Mouse (Mus musculus) forebrain, embryonic 16.5 days (tissue): ENCODE measurements around the gene Kcna10. TPM values are rescaled to one million over a fixed set of nuclear protein-coding genes. Genes with fewer than 3 reads are reported as not detected.

Experiments used
- ATAC-seq: fragments of 200-750 bp; cut with Nextera tagmentation; 2 replicates; pipeline ENCODE4 v1.8.0; 2017; ENCODE audit warnings: mild to moderate bottlenecking, moderate library complexity
- H3K27ac ChIP-seq: fragments of 300-500 bp; sonication (generic); 2 replicates; pipeline ENCODE4 v1.5.1; 2014; ENCODE audit warnings: low read length, control low read depth
- H3K27me3 ChIP-seq: fragments of 300-500 bp; sonication (generic); replicated peaks from 2 replicates; pipeline ENCODE4 v1.6.1; 2014; ENCODE audit warnings: low read length; ENCODE audit not compliant: control insufficient read depth, insufficient read depth
- H3K36me3 ChIP-seq: fragments of 300-500 bp; sonication (generic); 2 replicates; pipeline ENCODE4 v1.6.1; 2014; ENCODE audit not compliant: control insufficient read depth, insufficient read depth
- H3K4me1 ChIP-seq: fragments of 300-500 bp; sonication (generic); replicated peaks from 2 replicates; pipeline ENCODE4 v1.6.1; 2014; ENCODE audit warnings: low read length; ENCODE audit not compliant: control insufficient read depth, insufficient read depth
- H3K4me2 ChIP-seq: fragments of 300-500 bp; sonication (generic); 2 replicates; pipeline ENCODE4 v1.6.1; 2014; ENCODE audit warnings: mild to moderate bottlenecking, low read length, control low read depth
- H3K4me3 ChIP-seq: fragments of 300-500 bp; sonication (generic); replicated peaks from 2 replicates; pipeline ENCODE4 v1.5.1; 2014; ENCODE audit warnings: mild to moderate bottlenecking, low read length, control low read depth
- H3K9ac ChIP-seq: fragments of 300-500 bp; sonication (generic); replicated peaks from 2 replicates; pipeline ENCODE4 v1.6.1; 2014; ENCODE audit warnings: low read depth, low read length, control low read depth
- H3K9me3 ChIP-seq: fragments of 300-500 bp; sonication (generic); 2 replicates; pipeline ENCODE4 v1.6.1; 2016; ENCODE audit warnings: low read length; ENCODE audit not compliant: control insufficient read depth
- WGBS: fragments of 180-500 bp; shearing (Covaris S2); extraction: QIAGEN DNeasy Blood & Tissue Kit; methylation state at CpG from one replicate; pipeline ENCODE4 v1.1.7; 2014; 5-methylcytosine and 5-hydroxymethylcytosine counted together
- polyA plus RNA-seq: library from polyadenylated mRNA; unstranded; fragments of >200 nt; fragmentation: Nextera tagmentation; extraction: Ambion mirVana; gene quantifications from 2 replicates; pipeline ENCODE4 v1.2.1, GENCODE M21; 2015

Gene Kcna10
- polyA plus RNA-seq, 1 experiment from 2014 or later: not detected

DNA sequence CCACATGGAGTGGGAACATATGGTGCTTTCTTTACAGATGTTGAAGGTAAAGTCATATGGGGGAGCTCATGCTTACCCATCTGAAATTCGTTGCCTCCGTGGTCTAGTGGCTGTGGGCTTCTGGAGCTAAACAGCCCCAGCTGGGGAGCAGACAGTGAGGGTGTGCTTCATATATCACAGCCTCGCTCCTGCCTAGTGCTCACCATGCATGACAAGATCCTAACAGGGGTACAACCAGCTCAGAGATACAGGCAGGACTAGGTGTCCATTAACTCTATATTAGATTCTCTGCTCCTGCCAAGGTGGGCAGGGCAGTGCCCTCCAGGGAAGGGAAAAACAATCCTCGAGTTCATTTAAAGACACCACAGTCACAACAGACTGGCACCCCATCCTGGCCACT, 48.3 kb downstream of the Kcna10 start:
- 63% methylated on average over 4 of the region's 4 CpGs for WGBS
- H3K9ac ChIP-seq: no peak overlapping the region
- no peak overlapping the region for H3K4me3 ChIP-seq
- H3K4me2 ChIP-seq: no peak overlapping the region
- H3K27ac ChIP-seq: no peak overlapping the region
- H3K9me3 ChIP-seq: no peaks in the 10 kb centered on the region
- no peak for ATAC-seq
- H3K4me1 ChIP-seq: no peaks in the 10 kb centered on the region; the same call in 1 of the 2 replicates
- no peaks in the 10 kb centered on the region for H3K36me3 ChIP-seq
- H3K27me3 ChIP-seq: peaks cover 2% of the 10 kb centered on the region; the same call in 1 of the 2 replicates

DNA sequence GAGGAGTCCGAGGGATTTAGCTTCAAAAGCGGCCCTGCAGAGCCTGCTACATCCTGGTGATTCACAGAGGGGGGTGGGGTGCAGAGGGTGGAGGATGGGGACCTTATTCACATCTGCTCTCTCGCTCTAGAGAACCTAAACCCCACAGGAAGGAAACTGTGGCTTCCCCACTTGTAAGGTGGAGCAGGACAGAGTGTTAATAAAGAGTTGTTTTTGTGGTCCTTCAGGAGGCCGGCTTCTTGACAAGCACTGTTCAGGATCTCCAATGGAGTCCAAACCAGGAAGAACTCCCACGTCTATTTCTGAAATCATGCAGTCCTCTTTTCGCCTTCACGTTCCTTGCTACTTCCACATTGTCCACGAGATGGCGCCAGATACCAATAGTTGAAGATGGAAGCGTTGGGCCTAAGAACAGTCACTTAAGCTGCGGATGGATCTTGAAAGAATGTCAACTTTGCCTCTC, 50.5 kb downstream of the Kcna10 start:
- Histone ChIP-seq H3K36me3 (no peaks in the 10 kb centered on the region), H3K27ac (no peak overlapping the region), H3K9me3 (no peaks in the 10 kb centered on the region), H3K4me2 (no peak overlapping the region), H3K27me3 (peaks cover 2% of the 10 kb centered on the region; the same call in 1 of the 2 replicates), H3K4me3 (no peak overlapping the region), H3K4me1 (no peaks in the 10 kb centered on the region; the same call in 1 of the 2 replicates), H3K9ac (0 out of 2 replicates have a peak overlapping the region, but pooled peaks have one; percentile 17)
- 6% methylated on average over 11 of the region's 11 CpGs for WGBS
- ATAC-seq: peak; percentile 75

GRCm38 (mm10) chr3:107233945-107234344, 51.1 kb downstream of the Kcna10 start:
- Histone ChIP-seq H3K4me3 (no peak overlapping the region), H3K4me2 (no peak overlapping the region), H3K27ac (no peak overlapping the region), H3K9me3 (no peaks in the 10 kb centered on the region), H3K27me3 (peaks cover 2% of the 10 kb centered on the region; the same call in 1 of the 2 replicates), H3K4me1 (no peaks in the 10 kb centered on the region; the same call in 1 of the 2 replicates), H3K36me3 (no peaks in the 10 kb centered on the region), H3K9ac (no peak overlapping the region)
- 25% methylated on average over 2 of the region's 2 CpGs for WGBS
- ATAC-seq: peak; percentile 47; the same call in 1 of the 2 replicates

GRCm38 (mm10) chr3:107238051-107238450, 55.2 kb downstream of the Kcna10 start:
- Histone ChIP-seq H3K27me3 (no peaks in the 10 kb centered on the region), H3K4me1 (peaks cover 7% of the 10 kb centered on the region), H3K9me3 (no peaks in the 10 kb centered on the region), H3K36me3 (no peaks in the 10 kb centered on the region), H3K4me2 (no peak overlapping the region), H3K4me3 (no peak overlapping the region), H3K9ac (no peak overlapping the region), H3K27ac (no peak overlapping the region)
- 70% methylated on average over 2 of the region's 2 CpGs for WGBS
- ATAC-seq: no peak

- 89% methylated on average over 8 of the region's 8 CpGs for WGBS
- Histone ChIP-seq H3K9ac (no peak overlapping the region), H3K4me3 (no peak overlapping the region)
Measured at GRCm38 (mm10) chr3:107238471-107238980, 55.7 kb downstream of the Kcna10 start.

DNA sequence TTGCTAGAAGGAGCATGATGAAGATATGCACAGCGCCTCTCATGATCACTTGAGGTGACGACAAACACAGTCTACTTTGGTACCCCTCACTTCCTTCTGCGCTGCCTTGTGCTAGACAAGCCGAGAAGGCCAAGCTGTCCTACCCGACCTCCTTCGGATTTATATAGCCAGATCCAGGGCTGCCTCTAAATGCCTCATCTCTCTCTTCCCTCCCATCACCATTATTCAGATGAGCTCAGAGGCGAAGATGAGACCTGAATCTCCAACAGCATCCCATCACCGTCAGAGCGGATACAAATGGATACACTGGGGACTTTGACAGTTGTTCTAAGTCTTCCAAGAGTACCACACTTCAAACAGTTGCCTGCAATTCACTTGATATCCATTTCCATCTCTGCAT, 56.8 kb downstream of the Kcna10 start, which contains the start of gene Prok1:
Prok1 (minus strand) TSS at position 101 of the 400 bp plus-strand sequence.
- H3K4me1 ChIP-seq: peaks cover 7% of the 10 kb centered on the region
- no peaks in the 10 kb centered on the region for H3K36me3 ChIP-seq
- H3K9ac ChIP-seq: no peak within 1 kb of the TSS
- no peak within 1 kb of the TSS for H3K27ac ChIP-seq
- no peak for ATAC-seq
- H3K9me3 ChIP-seq: no peaks in the 10 kb centered on the region
- no peaks in the 10 kb centered on the region for H3K27me3 ChIP-seq
- 92% methylated on average over 9 of the region's 9 CpGs for WGBS
- H3K4me3 ChIP-seq: no peak within 1 kb of the TSS
- no peak within 1 kb of the TSS for H3K4me2 ChIP-seq

More at GRCm38 (mm10) chr3:107238471-107238980, 55.7 kb downstream of the Kcna10 start:
- no peak overlapping the region for H3K27ac ChIP-seq
- no peak overlapping the region for H3K4me2 ChIP-seq
- no peaks in the 10 kb centered on the region for H3K27me3 ChIP-seq
- ATAC-seq: no peak
- H3K9me3 ChIP-seq: no peaks in the 10 kb centered on the region
- no peaks in the 10 kb centered on the region for H3K36me3 ChIP-seq
- peaks cover 7% of the 10 kb centered on the region for H3K4me1 ChIP-seq

- peak; percentile 63 for ATAC-seq
- Histone ChIP-seq H3K4me1 (peaks cover 7% of the 10 kb centered on the region), H3K27ac (no peak overlapping the region), H3K4me3 (no peak overlapping the region), H3K27me3 (no peaks in the 10 kb centered on the region), H3K9me3 (no peaks in the 10 kb centered on the region), H3K4me2 (peak overlapping the region; percentile 26), H3K9ac (0 out of 2 replicates have a peak overlapping the region, but pooled peaks have one; percentile 7), H3K36me3 (no peaks in the 10 kb centered on the region)
- WGBS: 12% methylated on average over 14 of the region's 14 CpGs
Measured at GRCm38 (mm10) chr3:107241389-107242094, 58.7 kb downstream of the Kcna10 start.

Other genes with a start within 250 kb of the Kcna10 start
- 14.7 and 15.7 TPM in 2 replicates for gene Kcna3, start 146.9 kb upstream of the Kcna10 start, polyA plus RNA-seq
- gene Kcna2, start 81.9 kb upstream of the Kcna10 start, polyA plus RNA-seq: 0.72 and 0.94 TPM in 2 replicates
- not detected in 2 replicates for gene Cym, start 38.7 kb downstream of the Kcna10 start, polyA plus RNA-seq
- gene A630076J17Rik, start 47.6 kb downstream of the Kcna10 start, polyA plus RNA-seq: not detected in 2 replicates
- 0.19 TPM in 1 of 2 replicates, not detected in the other for gene Prok1, start 56.7 kb downstream of the Kcna10 start, polyA plus RNA-seq
- gene Lamtor5, start 95.8 kb downstream of the Kcna10 start, polyA plus RNA-seq: 208 and 220 TPM in 2 replicates
- gene Slc16a4, start 108.2 kb downstream of the Kcna10 start, polyA plus RNA-seq: 2.4 and 2.8 TPM in 2 replicates
- 9.3 and 10.4 TPM in 2 replicates for gene Rbm15, start 150.6 kb downstream of the Kcna10 start, polyA plus RNA-seq